Mouse (Mus musculus) cerebellum, adult 9-10 months (tissue): ENCODE data around the gene Oit1.

Experiments used
- DNase-seq: peaks from one replicate; pipeline ENCODE4 v3.0.0; 2022

Gene Oit1

DNA sequence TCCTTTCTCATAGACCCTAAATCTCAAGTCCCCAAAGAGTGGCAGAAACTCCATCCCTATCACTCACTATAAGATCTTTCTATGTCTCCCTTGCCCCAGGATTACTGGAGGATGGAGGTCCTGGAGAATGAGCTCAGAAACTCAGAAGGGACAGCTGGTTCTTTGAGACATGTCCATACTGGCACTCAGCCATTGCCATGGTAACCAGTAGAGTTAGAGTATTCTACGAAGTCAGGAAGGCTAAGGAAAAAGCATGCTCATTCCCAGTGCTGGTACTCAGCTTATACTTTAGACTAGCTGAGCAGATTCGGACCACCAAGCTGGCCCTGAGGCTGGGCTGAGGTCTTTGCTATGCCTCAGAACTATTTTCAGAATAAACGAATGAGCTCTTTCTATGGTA lies 44.0 kb downstream of the Oit1 start:
- no peak for DNase-seq

DNA sequence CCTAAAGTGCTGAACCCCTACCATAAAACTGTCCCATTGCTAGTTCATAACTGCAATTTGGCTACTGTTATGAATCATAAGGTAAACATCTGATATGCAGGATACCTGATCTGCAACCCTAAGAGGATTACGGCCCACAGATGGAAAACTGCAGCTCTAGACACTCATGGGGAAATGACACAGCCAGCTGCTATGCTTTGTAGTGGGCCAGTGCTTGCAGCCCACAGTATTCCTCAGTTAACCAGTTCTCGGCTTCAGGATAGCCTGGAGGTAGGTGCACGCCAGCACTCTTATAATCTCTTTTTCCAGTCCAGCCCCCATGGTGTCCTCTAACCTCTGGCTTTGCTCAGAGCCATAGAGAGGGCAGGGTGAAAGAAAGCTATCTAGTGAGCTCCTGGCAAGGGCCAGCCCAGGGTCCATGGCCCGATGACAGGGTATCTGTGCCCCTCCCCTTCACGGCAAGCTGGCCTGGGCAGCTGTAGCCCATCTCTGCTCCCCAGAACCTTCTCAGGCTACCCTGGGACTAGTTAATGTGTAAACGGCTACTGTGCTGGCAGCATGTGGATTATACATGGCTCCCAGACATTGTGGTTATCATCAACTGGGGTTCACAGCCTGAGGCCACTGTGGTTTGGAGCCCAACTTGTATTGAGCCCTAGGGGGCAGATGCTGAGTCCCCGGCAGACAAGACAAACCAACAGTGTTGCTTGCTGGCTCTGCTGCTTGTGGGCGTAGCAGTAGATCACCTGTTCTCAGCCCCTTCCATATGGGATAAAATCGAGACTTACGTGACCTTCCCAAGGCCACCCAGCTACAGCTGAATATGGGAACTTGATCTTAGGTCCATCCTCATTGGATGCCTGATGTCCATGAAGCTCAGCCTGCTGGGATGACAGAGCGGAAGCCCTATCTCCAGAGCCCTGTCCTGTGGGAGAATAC lies 46.0 kb downstream of the Oit1 start:
- DNase-seq = no peak

DNA sequence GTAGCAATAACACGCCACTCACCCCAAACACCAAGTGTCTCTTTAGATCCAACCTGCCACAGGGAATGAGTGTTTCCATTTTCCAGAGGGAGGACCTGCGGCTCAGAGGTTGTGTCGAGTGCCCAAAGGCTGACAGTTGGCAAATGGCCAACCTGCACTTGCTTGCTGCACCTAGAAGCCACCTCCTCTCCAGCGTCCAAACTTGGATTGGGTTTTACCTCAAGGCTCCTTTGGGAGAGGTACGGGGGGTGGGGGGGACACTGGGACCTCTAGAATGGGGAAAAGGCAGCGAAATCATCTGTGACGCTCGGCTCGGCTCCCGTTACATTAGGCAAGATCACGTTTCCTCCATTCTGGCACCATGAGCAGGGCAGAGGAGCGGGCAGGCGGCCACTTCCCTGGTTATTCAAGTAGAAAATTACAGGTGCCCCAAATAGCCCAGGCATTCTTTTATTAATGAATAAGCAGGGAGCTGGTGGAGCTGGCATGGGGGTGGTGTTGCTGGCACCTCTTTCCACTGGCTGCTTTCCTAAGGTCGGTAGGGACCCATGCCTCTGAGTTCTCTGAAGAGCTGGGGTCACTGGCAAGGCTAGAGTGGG lies 47.1 kb downstream of the Oit1 start:
- DNase-seq = peak; percentile 95

DNA sequence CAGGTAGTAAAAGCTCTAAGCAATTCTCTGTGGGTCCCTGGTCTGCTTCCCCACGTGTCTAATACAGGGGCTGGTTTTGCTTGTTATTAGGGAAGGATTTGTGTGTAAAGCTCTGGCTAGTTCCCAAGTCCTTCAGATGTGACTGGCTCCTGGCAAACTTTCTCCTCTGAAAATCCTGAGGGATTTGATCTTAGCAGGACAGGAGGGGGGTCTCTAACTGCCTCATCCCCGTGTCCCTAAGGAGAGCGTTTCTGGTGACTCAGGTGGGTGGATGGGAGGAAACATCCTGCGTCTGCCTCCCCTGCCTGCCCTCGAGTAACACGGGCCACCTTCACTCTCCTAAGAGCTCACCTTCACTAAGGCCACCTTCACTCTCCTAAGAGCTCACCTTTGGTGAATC lies 48.2 kb downstream of the Oit1 start:
- DNase-seq = no peak

DNA sequence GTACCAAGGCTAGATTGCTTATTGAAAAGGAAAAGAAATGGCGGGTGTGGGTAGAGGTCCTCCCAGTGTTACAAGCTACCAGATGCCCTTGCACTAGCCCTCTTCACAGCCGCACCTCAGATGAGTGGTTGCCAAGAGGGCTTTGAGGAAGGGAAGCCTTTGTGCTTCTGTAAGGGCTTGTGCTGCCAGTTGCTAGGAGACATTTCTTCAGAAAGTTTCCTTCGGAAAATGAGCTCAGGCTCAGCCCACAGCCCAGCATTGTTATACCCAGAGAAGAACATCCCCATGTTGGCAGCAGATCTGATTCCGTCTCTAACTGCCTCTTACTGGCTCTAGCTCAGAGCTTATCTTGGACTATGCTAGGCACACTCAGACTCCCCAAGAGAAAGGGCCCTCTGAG lies 49.0 kb downstream of the Oit1 start:
- no peak for DNase-seq

DNA sequence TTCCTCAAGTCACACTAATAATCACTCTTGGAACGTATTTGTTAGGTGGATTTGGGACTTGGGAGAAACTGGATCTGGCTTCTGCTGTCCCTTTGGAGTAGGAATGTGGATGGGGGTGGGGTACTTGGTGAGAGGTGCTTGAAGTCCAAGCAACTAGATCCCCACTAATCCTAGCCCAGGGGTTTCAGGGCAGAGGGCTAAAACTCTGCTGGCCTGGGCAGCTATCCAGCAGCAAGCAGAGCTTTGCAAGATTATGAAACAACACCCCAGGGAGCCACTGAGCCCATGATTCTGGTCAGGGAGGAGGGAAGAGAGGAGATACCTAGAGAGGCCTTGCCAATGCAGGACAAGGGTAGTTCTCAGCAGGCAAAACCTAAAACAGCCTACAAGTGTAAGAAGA lies 51.2 kb downstream of the Oit1 start:
- DNase-seq = no peak

DNA sequence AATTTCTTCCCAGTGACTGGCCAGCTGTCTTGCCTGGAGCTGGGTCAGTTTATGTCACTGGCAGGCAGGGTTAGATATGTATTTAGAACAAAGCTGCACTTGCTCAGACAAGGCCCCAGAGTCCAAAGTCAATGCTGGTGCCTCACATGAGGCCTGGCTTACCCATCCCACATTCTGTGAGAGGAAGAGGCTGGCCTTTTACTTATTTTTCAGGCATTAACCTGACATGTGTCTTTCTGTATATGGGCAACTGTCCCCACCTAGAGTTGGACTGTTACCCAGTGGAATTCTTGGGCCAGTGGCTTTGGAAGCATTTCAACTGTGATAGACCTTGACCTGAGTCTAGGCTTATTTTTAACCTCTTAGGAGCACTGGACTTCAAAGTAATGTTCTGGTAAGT lies 51.6 kb downstream of the Oit1 start:
- DNase-seq = no peak

DNA sequence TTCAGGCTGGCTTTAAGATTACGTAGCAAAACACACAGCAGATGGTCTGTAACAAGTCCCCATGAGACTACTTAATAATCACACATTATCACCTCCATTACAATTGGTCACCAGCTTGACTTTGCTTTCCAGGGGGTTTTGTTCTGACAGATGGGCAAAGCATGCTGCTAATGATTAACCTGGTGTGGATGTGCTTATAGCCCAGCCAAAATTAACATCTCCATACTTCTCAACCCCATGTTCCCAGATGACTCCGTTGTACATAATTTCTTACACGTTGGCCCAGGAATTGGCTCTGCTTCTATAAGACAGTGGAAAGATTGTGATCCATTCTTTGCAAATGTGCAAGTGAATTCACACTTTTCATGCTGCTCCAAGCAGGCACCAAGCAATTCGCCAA lies 52.8 kb downstream of the Oit1 start:
- DNase-seq = no peak

DNA sequence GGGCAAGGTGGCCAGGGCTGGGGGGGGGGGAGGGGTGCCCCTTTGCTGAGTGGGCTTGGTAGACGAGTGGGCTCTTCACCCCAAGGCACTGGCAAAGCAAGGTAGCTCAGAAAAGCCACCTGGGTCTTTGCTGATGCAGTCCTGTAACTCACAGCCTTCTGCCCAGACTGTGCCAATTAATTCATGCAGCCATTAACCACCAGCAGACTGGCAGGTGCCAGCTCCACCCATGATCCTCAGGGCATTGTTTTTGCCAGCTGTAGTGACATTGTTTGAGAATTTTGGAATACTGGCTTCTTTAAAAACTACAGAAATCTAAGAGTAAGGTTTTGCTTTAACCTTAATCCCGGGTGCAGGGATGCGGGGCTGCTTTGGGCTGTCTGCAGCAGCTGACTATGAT lies 58.0 kb downstream of the Oit1 start:
- no peak for DNase-seq

DNA sequence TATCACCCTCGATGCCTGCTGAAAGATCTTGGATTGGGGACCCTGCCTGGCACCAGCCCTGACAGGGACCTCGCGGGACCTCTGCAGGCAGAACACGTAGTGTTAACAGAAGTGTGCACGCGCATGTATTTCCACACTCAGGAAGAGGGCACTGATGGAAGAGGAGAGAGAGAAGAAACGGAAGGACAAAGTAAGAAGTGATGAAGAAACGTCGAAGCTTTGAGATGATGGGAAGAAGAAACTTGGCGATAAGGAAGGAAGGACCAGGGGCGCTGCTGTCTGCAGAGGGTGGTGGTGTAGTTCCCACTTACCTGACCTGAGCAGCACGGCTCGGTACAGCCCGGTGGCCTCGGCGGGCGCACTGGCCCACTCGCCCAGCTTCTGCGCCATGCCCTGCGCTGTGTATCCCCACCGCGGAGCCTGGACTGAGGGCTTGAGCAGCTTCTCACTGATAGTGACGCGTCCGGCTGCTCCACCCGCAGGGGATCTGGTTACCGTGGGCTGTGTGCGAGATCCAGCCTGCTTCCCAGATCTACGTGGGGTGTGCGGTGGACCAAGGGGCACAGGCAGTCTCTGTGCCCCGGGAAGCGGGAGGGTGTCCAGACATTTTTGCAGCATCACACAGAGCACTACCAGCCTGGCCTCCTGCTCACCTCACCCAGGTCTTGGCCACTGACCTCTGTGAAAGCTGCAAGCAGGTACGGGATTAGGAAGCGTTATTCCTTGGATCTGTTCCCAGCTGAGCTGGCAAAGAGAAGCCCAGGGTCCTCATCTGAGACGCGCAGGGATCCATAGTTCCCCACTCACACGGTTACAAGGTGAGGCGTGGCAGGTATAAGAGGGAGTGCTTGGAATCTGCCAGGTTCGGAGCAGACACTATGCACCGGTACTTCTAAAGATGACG lies 61.1 kb downstream of the Oit1 start, which contains the start of gene Fam107a:
TSS of gene Fam107a (minus strand) at position 830 of the 904 bp plus-strand sequence.
- DNase-seq = no peak

DNA sequence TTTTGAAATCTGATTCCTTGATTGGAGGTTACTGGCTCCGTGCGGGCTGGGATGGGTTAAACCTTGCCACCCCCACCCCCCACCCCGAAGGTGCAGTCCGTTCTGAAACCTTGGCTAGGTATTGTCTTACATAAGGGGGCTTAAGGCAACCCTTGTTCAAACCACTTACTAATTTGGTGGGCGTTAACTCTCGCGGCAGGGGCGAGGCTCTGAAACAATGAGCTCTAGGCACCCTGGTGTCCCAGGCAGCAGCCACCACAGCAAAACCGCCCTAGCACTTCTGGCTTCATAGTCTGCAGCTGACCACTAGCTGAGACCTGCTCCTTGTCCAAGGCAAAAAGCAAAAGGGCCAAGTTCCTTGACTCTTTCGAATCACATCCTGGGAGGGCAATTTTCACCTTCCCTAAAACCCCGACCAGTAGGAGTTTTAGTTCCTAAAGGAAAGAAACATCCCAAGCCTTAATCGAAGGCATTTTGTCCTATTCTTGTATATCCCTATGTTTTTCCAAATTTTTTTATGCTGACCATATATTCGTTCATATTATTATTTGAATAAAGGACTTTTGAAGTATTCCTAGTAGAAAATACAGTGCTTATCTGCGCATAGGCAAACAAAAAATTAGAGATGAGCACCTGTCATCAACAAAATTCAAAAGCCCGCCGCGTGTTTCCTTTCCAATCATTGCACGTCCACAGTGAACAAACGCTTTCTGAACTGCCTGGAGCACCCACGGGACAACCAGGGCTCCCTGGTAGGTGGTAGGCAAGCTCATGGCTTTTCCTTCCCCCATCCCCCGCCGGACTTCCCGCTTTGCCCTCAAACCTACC lies 62.0 kb downstream of the Oit1 start:
- DNase-seq = no peak

DNA sequence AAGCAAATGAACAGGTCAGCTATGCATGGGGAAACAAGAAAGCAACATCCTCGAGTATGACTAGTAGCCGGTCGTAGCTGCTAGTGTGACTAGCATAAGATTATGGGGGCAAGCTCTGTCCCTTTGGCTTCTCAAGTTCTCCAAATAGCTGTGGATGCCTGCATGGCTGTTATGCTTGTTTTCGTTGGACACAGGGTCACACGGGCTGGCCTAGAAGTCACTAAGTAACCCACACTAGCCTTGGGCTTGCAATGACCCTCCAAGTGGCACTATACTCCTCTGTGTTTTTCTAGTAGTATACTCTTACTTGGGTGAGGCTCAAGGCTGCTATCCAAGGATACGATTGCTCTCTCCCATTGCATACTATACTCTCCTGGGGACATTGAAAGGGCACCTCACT lies 63.4 kb downstream of the Oit1 start:
- DNase-seq = no peak

DNA sequence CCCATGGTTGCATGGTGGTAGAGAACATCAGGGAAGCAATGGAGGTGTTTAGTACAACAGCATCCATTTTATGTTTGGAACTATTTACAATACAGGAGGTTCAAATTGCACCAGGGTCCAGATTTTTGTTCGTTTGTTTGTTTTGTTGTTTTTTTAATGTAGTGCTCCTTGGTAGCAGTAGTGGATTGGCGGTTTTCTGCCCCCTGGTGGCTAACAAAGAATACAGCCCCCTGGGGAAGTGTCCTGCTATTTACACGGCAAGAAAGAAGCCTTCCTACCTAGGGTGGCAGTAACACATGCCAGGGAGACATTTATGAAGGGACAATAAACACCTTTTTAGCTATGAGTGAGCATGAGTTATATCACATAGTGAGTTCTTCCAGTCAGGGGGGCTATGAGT lies 64.0 kb downstream of the Oit1 start:
- no peak for DNase-seq

DNA sequence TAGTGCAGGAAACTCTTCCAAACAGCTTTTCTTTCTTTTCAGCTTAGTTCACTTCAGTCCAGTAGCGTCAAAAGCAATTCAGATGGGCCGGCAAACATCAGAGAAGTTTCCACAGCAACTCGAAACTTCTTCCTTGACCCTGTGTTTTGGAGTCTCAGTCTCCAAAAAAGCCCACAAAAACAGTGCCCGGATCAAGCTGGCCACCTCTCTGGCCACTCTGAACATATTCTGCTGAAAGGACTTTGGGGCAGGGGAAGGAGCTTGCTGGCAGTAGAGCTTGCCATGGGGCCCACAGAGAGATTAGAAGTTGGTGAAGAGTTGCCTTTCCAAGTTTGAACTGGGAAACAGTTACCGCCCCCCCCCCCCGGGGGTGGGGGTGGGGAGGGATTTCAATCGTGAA lies 64.7 kb downstream of the Oit1 start:
- peak; percentile 38 for DNase-seq

DNA sequence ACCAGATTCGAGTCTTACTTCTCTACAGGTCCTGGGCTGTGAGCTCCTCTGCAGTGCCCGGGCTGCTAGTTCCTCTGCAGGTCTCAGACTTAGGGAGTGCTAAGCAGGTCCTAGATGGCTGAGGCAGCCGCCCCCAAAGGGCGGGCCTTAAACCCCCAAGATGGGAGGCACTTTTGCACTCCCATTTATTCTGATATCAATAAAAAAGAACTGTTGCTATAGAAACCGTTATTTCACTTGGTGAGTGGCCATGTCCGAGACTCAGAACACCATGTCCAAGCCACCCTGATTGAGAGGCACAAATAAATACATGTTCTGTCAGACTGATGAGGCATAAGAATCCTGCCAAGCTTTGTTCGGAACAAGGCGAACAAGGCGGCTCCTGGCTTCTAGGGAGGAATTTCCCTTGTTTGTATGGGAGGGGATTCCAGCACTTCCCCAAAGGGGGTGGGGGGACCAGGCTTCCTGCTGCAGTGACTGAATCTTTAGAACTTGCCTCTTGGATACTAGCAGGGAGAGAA lies 68.9 kb downstream of the Oit1 start:
- peak; percentile 41 for DNase-seq

DNA sequence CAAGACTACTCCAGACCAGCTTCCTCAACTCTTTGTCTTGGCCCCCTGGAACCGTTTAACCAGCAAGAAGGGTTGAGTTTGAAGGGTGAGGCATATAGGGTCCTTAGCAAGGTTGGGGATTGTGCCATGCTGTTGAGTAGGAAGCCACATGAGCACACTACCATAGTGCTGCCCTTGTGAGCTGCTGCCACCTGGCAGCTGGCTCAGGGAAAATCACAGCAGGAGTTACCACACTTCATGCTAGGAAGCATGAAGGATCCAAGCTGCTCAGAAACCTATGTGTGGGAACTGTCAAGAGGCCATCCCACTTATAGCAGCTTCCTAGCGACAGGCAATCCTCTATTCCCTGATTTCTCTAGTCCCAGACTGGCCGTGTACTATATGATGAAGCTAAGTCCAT lies 69.9 kb downstream of the Oit1 start:
- DNase-seq = no peak

DNA sequence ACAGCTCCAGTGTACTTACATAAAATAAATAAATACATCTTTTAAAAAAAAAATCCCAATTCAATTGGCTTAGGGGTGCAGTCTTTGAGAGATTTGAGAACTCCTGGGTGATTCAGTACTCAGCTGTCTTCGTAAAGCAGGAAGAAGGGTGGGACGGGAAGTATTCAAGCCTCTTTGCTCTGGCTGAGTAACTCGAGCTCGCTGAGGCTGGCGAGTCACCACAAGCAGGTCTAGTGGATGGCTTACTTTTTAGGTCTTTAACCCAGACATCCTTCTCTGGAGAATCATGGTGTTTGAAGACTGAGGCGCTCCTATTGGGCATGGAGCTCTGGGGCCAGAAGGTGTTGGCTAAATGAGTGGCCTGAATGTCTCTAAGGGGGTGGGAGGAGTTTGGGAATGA lies 71.7 kb downstream of the Oit1 start:
- no peak for DNase-seq

DNA sequence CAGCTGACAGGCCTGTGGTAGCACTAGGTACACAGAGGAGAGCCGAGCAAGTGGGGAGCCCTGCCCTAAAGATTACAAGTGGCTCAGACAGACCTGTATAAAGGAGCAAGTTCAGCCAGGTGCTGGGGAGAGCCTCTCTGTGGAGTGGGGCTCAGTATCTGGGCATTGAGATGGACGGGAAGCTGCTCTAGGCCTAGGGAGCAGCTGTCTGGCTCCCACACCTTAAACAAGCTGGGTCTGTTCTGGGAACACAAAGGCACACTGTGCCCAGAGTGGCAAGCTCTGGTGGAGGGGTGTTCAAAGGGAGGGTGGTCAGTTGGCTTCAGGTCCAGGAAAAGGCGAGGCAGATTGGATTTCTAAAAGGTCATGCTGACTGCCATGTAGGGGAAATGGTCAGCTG lies 73.5 kb downstream of the Oit1 start:
- no peak for DNase-seq

DNA sequence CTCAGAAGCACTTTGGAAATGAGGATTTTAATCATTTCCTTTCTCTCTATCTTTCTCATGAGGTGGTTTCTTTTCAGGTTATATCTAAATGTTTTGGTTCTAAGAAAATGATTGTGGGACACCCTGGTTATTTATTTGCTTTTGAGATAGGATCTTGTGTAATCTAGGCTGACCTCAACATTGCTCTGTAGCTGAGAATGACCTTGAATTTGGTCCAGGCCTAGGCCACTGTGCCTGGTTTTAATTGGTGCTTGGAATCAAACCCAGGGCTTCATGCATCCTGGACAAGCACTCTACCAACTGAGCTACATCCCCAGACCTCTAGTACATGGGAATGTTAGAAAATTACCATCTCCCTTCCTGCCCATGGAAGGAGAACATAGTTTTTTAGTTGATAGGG lies 74.5 kb downstream of the Oit1 start:
- DNase-seq = no peak

DNA sequence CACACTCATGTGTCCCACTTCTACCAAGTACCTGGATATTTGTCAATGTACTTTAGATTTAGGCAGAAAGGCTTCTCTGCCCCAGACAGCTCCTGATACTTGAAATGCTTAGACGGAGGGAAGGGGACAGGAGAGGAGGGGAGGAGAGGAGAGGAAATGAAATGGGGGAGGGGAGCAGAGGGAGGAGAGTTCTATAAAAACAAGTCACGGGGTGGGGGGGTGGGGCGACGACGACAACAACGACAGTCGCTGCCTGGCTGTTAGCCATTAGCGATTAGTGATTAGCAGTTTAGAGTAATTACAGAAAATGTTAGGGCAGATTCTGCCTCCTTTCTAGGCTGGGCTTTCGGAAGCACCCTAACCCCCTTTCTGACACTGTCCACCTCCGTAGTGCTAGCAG lies 75.9 kb downstream of the Oit1 start:
- DNase-seq = no peak

DNA sequence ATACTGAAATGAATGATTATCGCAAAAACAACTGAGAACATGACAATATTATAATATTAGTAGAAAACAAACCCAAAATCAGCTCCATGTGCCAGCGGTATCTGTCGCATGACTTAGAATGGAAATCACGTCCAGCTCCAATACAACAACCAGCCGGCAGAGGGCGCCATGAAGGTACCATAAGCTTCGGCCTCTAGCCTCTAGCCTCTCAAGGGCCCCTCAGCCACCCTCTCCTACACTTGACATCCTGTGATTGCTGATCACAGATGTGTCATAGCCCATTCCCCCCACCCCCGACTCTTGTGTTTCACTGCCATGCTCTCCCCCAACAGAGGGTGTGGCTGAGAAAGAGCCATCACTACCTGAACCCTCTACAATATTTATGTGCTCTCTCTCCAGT lies 78.3 kb downstream of the Oit1 start:
- DNase-seq = peak; percentile 77
